Mouse (Mus musculus): ENCODE measurements around the gene Slc25a30.

Gene Slc25a30

GRCm38 (mm10) chr14:75735597-75735996, 51.2 kb downstream of the Slc25a30 start:
- no peak for DNase-seq

- DNase-seq, result no peak
These were observed 54.2 kb downstream of the Slc25a30 start for GRCm38 (mm10) chr14:75732631-75733030.

GRCm38 (mm10) chr14:75731361-75731760, 55.5 kb downstream of the Slc25a30 start:
- DNase-seq, result no peak

- no peak for DNase-seq
These were observed 58.7 kb downstream of the Slc25a30 start for GRCm38 (mm10) chr14:75728111-75728510.

GRCm38 (mm10) chr14:75727046-75727445, 59.8 kb downstream of the Slc25a30 start:
- DNase-seq, result peak in 1 of 2 experiments; percentile 33

- no peak for DNase-seq
These were observed 64.0 kb downstream of the Slc25a30 start for GRCm38 (mm10) chr14:75722816-75723215.

GRCm38 (mm10) chr14:75721977-75722563, 64.8 kb downstream of the Slc25a30 start:
- peak; percentile 27 to 63 for DNase-seq

- DNase-seq, result no peak
These were observed 66.7 kb downstream of the Slc25a30 start for GRCm38 (mm10) chr14:75720121-75720520.

GRCm38 (mm10) chr14:75716410-75716809, 70.4 kb downstream of the Slc25a30 start:
- DNase-seq, result no peak

- no peak for DNase-seq
These were observed 73.2 kb downstream of the Slc25a30 start for GRCm38 (mm10) chr14:75713661-75714060.

- DNase-seq, result no peak
These were observed 74.2 kb downstream of the Slc25a30 start for GRCm38 (mm10) chr14:75712687-75713086.

GRCm38 (mm10) chr14:75711731-75712130, 75.1 kb downstream of the Slc25a30 start:
- no peak for DNase-seq

Measured in cerebellum, postnatal 25 days (tissue).